Mouse (Mus musculus) lung, postnatal 14 days (tissue): Measurements from ENCODE around the gene Casc3.

Source experiments
- DNase-seq: peaks from one replicate; pipeline ENCODE4 v3.0.0; 2021

Gene Casc3

GRCm38 (mm10) chr11:98773635-98774295 is 30.9 kb upstream of the Casc3 start:
- DNase-seq = peak; percentile 99

DNA sequence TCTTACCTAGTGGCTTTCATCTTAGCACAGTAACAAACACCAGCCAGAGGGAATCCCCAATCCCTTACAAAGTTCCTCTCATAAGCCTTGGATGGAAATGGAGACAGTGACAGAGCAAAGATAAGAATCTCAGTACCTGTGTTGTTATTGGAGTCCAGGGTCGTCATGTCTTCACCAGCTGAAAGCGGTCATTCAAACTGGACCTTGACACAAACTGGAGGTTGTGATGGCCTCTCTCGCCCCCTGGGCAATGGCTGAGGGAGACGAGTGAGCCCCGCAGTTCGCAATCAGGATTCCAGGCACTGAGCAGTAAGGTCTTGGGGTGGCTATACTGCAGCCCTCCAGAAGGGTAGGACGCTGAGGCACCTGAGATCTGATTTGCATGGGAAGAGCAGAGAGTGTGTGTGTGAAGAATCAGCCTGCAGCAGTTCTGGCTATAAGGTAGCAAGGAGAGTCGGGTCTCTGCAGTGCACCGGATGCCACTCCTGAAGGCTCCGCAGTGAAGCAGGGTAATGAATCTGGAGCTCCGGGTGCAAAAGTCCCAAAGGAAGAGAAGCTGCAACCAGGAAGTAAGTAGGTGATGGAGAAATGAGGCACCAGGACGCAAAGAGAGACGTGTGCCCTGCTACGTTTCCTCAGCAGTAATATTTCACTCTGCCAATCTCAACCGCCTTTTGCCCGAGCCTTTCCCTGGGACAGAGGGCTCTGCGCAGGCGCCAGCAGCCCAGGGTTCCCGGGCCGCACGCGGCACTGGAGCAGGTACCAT is 29.9 kb upstream of the Casc3 start, which contains the start of gene Nr1d1:
TSS of gene Nr1d1 (minus strand) at position 752 of the 766 bp plus-strand sequence.
- no peak for DNase-seq

DNA sequence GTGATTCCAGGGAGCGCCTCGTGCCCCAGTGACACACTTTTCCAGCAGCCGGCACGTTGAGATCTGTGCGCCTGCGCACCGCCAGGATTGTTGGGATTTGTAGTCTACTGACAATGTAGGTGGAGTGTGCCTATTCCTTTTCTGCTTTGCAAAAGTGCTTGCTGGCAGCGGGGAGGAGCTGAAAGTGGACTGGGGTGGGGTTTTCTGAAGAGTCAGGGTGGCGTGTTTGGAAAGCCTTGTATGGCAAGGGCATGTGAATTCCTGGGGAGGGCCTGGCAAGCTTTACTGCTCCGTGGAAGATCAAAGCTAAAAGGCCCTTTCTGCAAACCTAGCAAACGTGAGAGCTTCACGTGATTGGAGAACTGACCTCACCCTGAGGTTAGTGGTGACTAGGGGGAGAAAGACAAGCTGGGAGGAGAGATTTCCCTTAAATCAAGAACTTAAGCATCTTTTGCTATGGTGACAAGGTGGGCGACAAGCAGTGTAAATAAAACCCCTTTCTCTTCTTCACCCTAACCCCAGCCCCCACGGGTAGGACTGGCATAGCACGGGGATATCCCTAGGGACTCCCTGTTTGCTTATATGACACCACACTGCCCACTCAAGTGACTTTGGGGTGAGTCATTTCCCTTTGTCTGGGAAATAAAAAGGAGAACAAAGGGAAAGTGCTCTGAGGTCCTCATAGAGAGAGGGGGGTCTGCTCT is 29.2 kb upstream of the Casc3 start:
- peak; percentile 98 for DNase-seq

GRCm38 (mm10) chr11:98776052-98776764 is 28.5 kb upstream of the Casc3 start:
- no peak for DNase-seq

DNA sequence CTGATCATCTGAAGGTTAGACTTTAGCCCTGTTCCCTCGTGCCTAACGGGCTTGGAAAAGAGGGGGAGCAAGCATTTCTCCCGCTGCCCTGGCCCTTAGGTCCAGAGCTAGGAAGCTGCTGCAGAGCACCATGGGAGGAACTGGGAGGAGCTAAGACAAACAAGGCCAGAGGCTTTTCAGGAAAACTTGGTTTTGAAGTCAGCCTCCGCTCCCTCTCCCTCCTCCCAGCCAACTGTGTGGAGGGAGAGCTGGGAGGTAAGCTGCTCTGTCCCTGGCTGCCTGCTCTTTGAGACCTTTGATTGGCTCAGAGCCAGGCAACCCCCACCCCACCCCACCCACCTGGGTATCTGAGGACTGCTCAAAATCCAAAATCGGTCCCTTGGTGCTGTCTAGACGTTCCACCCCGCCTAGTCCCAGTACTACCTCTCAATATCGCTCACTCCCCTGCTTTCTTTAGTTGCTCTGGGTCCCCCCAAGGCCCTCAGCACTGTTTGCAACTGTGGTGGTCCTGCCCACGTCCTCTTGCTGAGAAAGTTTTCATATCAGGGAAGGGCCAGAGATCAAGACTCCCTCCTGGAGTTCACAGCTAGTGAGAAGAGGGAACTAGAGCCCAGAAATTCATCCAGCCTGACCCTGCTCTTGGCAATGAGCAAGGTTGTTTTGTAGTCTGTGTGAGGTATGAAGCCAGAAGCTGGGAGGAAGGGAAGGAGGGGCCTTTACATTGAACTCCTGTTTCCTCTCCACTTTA is 27.7 kb upstream of the Casc3 start:
- peak; percentile 60 for DNase-seq

GRCm38 (mm10) chr11:98777888-98778287 is 26.8 kb upstream of the Casc3 start:
- DNase-seq = no peak

- no peak for DNase-seq
Measured at GRCm38 (mm10) chr11:98781851-98782512, 22.7 kb upstream of the Casc3 start.

- DNase-seq = no peak
Measured at GRCm38 (mm10) chr11:98782651-98783235, 22.0 kb upstream of the Casc3 start.

DNA sequence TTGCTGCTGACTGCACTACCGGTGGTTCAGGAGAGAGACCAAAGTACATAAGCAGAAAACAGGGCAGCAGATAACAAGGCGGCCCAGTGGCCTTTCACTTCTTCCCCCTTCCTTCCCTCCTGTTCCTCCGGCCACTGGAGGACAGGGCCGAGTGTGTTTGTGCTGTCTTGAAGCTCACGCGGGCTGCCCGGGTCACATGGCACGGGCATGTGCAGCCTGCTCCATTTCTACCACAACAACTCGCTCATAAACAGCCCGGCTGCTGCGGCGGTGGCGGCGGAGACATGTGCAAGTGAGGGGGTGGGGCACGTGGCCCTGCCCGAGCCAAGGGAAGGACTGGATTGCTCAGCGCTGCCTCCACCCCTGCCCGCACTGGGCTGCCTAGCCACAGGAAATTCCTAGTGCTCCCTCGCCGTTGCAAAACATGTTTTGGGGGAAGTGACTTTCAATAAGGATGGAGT is 21.4 kb upstream of the Casc3 start:
- DNase-seq = peak; percentile 93

GRCm38 (mm10) chr11:98784139-98784538 is 20.6 kb upstream of the Casc3 start:
- no peak for DNase-seq

DNA sequence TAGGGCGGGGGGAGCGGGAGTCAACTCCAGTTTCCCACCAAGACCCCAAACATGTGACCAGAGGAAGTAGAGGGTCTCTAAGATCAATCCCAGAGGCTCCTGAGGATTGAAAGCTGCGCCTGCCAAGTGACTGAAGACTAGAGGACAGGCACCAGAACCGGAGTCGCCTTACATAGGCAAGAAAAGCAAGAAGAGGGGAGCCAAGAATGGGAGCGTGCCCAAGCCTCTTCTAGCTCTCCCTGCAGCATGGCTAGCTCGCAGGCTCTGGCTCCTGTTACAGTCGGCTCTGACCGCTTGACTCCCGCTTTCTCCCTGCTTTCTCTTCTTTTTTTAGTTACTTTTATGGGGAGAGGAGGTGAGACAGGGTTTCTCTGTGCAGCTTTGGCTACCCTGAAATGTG is 19.5 kb upstream of the Casc3 start:
- DNase-seq = no peak

GRCm38 (mm10) chr11:98785772-98786281 is 18.9 kb upstream of the Casc3 start:
- DNase-seq = peak; percentile 78

DNA sequence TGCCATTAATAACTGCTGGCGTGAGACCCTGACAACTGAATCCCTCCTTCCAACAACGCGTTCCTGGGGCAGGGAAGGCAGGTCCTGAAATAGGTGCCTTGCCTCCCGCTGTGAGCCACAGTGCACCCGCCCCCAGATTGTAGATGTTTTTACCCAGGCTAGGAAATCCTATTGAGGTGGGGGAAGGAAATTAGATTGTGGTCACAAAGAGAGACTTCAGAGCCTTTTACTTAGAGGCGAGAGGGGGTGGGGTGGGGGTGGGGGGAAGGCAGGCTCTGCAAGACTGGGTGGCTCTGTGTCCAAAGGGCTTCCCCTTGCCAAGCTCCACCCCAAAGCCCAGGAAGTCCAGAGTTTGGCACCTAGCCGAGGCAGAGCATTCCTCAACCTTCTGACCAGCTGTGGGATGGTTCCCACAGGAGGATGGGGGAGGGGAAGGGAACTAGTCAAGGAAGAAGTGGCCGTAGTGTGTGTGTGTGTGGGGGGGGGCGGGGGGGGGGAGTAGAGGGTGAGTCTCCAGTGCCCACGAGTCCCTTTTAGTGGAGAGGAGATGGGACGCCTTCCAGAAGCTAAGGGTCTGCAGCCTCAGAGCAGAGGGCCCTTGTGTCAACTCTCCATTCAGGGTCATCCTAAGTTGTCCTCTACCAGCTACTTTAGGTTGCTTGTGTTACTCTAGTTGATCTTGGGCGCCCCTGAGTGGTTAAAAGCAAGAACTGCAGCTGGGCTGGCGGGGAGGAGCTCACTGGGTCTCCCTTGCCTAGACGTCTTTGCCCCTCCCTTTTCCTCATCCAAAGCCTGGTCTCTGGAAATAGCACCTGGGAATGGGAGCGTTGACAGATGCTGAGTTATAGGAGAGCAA is 18.1 kb upstream of the Casc3 start:
- peak; percentile 98 for DNase-seq

DNA sequence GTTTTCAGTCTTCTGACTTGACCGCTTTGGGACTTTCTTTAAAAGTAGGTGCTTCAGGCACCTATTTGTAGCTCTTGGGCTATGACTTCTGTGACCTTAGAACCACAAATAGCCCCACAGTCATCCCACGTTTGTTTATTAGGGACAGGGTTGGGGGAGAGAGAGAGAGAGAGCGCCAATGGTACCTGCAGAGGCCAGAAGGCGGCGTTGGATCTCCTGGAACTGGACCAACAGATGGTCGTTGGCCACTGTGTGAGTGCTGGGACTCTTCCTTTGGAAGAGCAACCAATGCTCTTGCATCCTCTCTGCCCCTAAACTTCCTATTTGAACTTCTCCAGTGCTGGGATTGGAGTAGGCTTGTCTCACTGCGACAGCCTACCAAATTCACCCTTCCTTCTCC is 17.5 kb upstream of the Casc3 start:
- no peak for DNase-seq

GRCm38 (mm10) chr11:98787691-98788090 is 17.0 kb upstream of the Casc3 start:
- no peak for DNase-seq

DNA sequence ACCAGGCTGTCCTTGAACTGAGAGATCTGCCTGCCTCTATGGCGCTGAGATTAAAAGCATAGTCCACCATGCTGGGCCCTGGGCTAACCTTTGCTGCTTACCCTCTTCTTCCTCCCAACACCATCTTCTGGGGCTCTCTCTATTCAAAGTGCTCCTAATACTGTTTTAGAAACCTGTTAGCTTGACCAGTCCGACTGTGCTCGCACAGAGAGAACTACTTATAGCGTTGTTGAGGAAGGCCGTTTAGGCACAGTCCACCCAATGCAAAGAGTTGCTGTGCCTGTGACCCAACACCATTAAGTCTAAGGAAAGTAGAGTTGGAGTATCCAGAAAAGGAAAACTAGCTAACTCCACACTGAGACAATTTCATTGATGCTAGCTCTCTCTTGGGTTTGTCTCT is 16.6 kb upstream of the Casc3 start:
- no peak for DNase-seq

- peak; percentile 87 for DNase-seq
Measured at GRCm38 (mm10) chr11:98788550-98789218, 16.0 kb upstream of the Casc3 start.

DNA sequence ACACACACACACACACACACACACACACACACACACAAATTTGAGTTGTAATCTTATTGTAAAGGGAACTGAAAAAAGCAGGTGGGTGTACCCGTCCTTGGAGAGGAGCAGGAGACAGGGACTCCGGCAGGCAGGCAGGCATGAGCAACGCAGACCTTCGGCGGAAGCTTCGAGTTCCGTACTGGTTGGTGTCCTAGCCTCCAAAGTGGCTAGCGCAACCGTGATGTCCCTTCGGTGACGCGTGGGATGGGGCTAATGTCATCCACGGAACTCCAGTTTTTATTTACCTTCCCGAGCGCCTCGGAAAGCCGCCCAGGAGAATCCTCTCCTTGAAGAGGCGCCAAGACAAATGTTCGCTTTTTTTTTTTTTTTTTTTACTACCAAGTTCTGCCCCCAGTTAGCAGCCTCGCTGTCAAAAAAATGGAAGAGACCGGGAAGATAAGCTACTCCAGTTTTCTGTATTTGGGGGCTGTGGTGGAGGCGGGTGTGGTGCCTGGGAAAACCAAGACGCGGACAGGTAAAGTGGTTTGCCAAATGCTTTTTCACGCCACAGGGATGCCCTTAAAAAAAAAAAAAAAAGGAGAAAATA is 15.4 kb upstream of the Casc3 start:
- DNase-seq = no peak

DNA sequence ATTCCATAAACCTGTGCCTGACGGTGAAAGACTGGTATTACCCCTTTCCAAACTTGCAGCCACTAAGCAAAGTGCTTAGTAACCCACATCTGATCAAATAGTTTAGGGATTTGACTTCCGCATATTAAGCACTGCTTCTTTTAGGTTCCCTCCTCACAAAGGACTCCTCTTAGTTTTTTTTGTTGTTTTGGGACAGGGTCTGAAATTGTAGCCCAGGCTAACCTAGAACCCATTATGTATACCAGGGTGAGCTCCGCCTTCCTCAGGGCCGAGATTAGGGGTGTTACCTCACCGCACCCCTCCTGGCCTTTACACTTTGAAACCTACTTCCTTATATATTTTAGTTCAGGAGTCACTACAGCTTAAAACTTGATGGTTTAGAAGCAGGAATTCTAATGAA is 14.9 kb upstream of the Casc3 start:
- no peak for DNase-seq
